Mouse (Mus musculus) mouse trophoblast stem cell (cell line): Measurements from ENCODE around the gene Fignl2.

Experiments used
- in situ Hi-C, 2 experiments: fragments of 300-500 bp; cut with MseI, MboI; formaldehyde crosslinking; loops; 2 replicates in 1 of 2; 3 replicates in 1 of 2; pipeline ENCODE4 v1.15.1; 2025

Gene Fignl2

GRCm38 (mm10) chr15:101068029-101068428 lies 10.3 kb downstream of the Fignl2 start:
- in situ Hi-C loops = no loop called here

- in situ Hi-C loops = no loop called here
Measured at GRCm38 (mm10) chr15:101066920-101067696, 11.3 kb downstream of the Fignl2 start.

GRCm38 (mm10) chr15:101066364-101066847 lies 12.0 kb downstream of the Fignl2 start:
- in situ Hi-C loops = no loop called here

- in situ Hi-C loops = no loop called here
Measured at GRCm38 (mm10) chr15:101065069-101065468, 13.3 kb downstream of the Fignl2 start.

- in situ Hi-C loops = loop anchor here in 1 of 2 experiments (5.0 kb wide), 1 partner anchor 47 kb away; no protein-coding TSS in a partner anchor
Measured at GRCm38 (mm10) chr15:101060280-101060852, 18.0 kb downstream of the Fignl2 start.

- in situ Hi-C loops = loop anchor here in 1 of 2 experiments (5.0 kb wide), 1 partner anchor 48 kb away; no protein-coding TSS in a partner anchor
Measured at GRCm38 (mm10) chr15:101059570-101060279, 18.6 kb downstream of the Fignl2 start.

- in situ Hi-C loops = no loop called here
Measured at GRCm38 (mm10) chr15:101056225-101056624, 22.1 kb downstream of the Fignl2 start.

GRCm38 (mm10) chr15:101054541-101054940 lies 23.8 kb downstream of the Fignl2 start:
- in situ Hi-C loops = no loop called here

- in situ Hi-C loops = no loop called here
Measured at GRCm38 (mm10) chr15:101053832-101054459, 24.4 kb downstream of the Fignl2 start.

- in situ Hi-C loops = no loop called here
Measured at GRCm38 (mm10) chr15:101052560-101053501, 25.5 kb downstream of the Fignl2 start.

- in situ Hi-C loops = no loop called here
Measured at GRCm38 (mm10) chr15:101051869-101052268, 26.5 kb downstream of the Fignl2 start.

GRCm38 (mm10) chr15:101048338-101048896 lies 29.9 kb downstream of the Fignl2 start:
- in situ Hi-C loops = no loop called here

- in situ Hi-C loops = no loop called here
Measured at GRCm38 (mm10) chr15:101047194-101047555, 31.2 kb downstream of the Fignl2 start, which contains the start of gene Gm47841. Gm47841 (minus strand) TSS chr15:101047397.

- in situ Hi-C loops = no loop called here
Measured at GRCm38 (mm10) chr15:101046527-101047193, 31.7 kb downstream of the Fignl2 start.

GRCm38 (mm10) chr15:101046039-101046526 lies 32.3 kb downstream of the Fignl2 start:
- in situ Hi-C loops = no loop called here

- in situ Hi-C loops = no loop called here
Measured at GRCm38 (mm10) chr15:101044531-101044930, 33.8 kb downstream of the Fignl2 start.

- in situ Hi-C loops = no loop called here
Measured at GRCm38 (mm10) chr15:101042613-101043012, 35.8 kb downstream of the Fignl2 start.

- in situ Hi-C loops = no loop called here
Measured at GRCm38 (mm10) chr15:101041966-101042365, 36.4 kb downstream of the Fignl2 start.

- in situ Hi-C loops = no loop called here
Measured at GRCm38 (mm10) chr15:101039651-101040050, 38.7 kb downstream of the Fignl2 start.

GRCm38 (mm10) chr15:101028960-101029359 lies 49.4 kb downstream of the Fignl2 start:
- in situ Hi-C loops = no loop called here
